Mouse (Mus musculus) limb, embryonic 15.5 days (tissue): Measurements from ENCODE around the gene Hoxc13. TPM values are rescaled to one million over a fixed set of nuclear protein-coding genes. Genes with fewer than 3 reads are reported as not detected.

Source experiments
- microRNA-seq: library from miRNA; unstranded; fragments of <30 nt; microRNA quantifications from one replicate; pipeline ENCODE4, GENCODE M21; 2016
- polyA plus RNA-seq: library from polyadenylated mRNA; unstranded; fragments of >200 nt; fragmentation: Nextera tagmentation; extraction: Ambion mirVana; gene quantifications from 2 replicates; pipeline ENCODE4 v1.2.1, GENCODE M21; 2015

Hoxc13 gene
- polyA plus RNA-seq, 1 experiment from 2014 or later: 7.7 TPM

Small RNA genes lying within 50 kb of the gene (microRNA-seq; reads per million reads assigned to microRNA genes)
- 917 reads per million, percentile 73 among the genes with 10 or more reads in this experiment for gene Mir196a-2

Other genes with a start within 250 kb of the Hoxc13 start
- gene Atp5g2, start 248.8 kb upstream of the Hoxc13 start, polyA plus RNA-seq: 48.8 and 56.6 TPM in 2 replicates
- gene Calcoco1, start 198.9 kb upstream of the Hoxc13 start, polyA plus RNA-seq: 59.1 and 69.6 TPM in 2 replicates
- gene Hoxc12, start 15.7 kb downstream of the Hoxc13 start, polyA plus RNA-seq: 3.9 TPM in 2 replicates
- 1.5 and 1.7 TPM in 2 replicates for gene Hoxc11, start 33.3 kb downstream of the Hoxc13 start, polyA plus RNA-seq
- 5.6 and 6.0 TPM in 2 replicates for gene Hoxc10, start 45.7 kb downstream of the Hoxc13 start, polyA plus RNA-seq
- 2.3 TPM in 2 replicates for gene Hoxc5, start 46.3 kb downstream of the Hoxc13 start, polyA plus RNA-seq
- 0.93 and 1.3 TPM in 2 replicates for gene Hoxc9, start 55.3 kb downstream of the Hoxc13 start, polyA plus RNA-seq
- 1.5 and 3.0 TPM in 2 replicates for gene Hoxc8, start 69.5 kb downstream of the Hoxc13 start, polyA plus RNA-seq
- gene Hoxc6, start 77.2 kb downstream of the Hoxc13 start, polyA plus RNA-seq: 1.7 and 2.3 TPM in 2 replicates
- 1.7 and 2.7 TPM in 2 replicates for gene Hoxc4, start 97.8 kb downstream of the Hoxc13 start, polyA plus RNA-seq
- 17.0 and 18.3 TPM in 2 replicates for gene Smug1, start 246.0 kb downstream of the Hoxc13 start, polyA plus RNA-seq